Mouse (Mus musculus) hindlimb bud, embryonic 11.5 days (tissue): ENCODE data around the gene Rpl36a-ps1.

Experiments used
- DNase-seq: peaks from one replicate; pipeline ENCODE4 v3.0.0-alpha.2; 2012; ENCODE audit warnings: low read depth, low spot score; ENCODE audit errors: extremely low spot score

Gene Rpl36a-ps1

DNA sequence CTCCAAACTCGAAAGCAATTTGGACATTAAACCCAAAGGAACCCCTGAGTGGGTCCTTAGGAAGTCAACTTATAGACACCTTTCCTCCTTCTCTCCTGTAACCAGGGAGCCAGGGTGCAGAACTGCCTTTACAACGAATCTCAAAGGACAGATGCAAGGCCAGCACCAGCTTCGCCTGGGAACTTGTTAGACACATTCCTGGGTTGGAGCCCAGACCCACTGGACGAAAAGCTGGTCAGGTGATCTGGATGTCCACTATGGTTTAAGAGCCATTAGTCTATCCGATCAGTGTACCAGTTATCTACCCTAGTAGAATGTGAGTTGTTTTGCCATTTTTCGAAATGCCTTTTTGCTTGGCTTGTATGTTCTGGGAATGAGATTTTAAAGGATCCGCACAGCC lies 41.7 kb downstream of the Rpl36a-ps1 start:
- no peak for DNase-seq

DNA sequence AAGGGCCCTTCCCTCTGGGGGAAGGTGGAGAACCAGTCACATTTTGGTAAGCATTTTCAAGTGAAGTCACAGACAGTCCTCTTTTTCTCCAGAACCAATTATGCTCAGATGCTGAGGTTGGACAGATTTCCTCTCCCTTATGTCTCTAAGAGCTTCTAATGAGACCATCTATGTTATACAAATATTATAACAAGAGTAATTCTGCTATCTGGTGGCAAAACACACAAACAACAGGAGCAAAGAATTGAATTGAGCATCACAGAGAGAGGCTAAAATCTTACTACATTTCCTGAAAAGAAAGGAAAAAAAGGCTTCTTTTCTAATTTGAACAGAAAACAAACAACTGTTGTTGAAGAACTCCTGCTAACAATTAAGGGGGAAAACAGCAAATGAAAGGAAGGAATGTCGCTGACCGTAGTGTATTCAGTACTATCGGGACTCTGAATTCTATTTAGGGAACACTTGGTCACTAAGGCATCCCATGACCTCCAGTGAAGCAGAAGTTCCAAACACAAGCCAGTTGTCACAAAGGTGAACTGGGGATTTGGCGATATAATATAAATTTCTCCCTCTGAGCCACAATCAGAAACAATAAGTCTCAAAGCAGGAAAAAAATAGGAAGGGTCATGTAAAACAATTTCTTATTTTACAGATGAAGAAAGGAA lies 42.4 kb downstream of the Rpl36a-ps1 start:
- no peak for DNase-seq
